Mouse (Mus musculus): Measurements from ENCODE around the gene Olfr643. TPM values are rescaled to one million over a fixed set of nuclear protein-coding genes. Genes with fewer than 3 reads are reported as not detected.

The Olfr643 gene
- polyA plus RNA-seq, 1 experiment from 2014 or later: not detected

DNA sequence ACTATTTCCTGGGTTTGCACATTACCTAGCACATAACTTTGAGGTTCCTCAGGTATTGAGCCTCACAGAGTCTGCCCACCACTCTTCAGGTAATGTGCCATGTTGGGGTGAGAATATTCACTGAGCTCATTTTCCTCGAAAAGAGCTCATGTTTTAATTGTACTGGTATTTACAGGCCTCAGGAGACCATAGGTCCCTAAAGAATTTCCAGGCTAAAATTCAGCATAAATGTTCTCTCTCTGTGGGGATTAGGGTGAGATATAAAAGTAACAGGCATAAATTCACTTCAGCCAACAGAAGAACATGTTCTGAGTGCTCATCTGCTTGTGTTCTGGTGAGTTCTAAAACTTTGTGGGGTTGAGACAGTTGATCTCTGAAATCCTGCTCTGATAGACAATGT is 102.1 kb downstream of the Olfr643 start, which contains the start of gene Olfr641:
TSS of gene Olfr641 (plus strand) at position 301 of the 400 bp plus-strand sequence.
- Histone ChIP-seq H3K36me3 (ENCODE audit: control insufficient read depth, insufficient read depth, low read length) (no peaks in the 10 kb centered on the region), H3K27ac (ENCODE audit: low read depth, low read length) (no peak within 1 kb of the TSS), H3K9me3 (replicated peaks; ENCODE audit: control insufficient read depth, low read length) (no peaks in the 10 kb centered on the region), H3K4me3 (ENCODE audit: low read depth, low read length) (no peak within 1 kb of the TSS), H3K4me2 (ENCODE audit: low read length) (no peak within 1 kb of the TSS), H3K9ac (ENCODE audit: low read length) (no peak within 1 kb of the TSS), H3K4me1 (ENCODE audit: control insufficient read depth, insufficient read depth, low read length) (no peaks in the 10 kb centered on the region), H3K27me3 (replicated peaks; ENCODE audit: control insufficient read depth, insufficient read depth, low read length) (no peaks in the 10 kb centered on the region)
- no peak for DNase-seq (ENCODE audit: low spot score)
- 85% methylated on average over 1 of the region's 1 CpGs for WGBS
- no peak for ATAC-seq

DNA sequence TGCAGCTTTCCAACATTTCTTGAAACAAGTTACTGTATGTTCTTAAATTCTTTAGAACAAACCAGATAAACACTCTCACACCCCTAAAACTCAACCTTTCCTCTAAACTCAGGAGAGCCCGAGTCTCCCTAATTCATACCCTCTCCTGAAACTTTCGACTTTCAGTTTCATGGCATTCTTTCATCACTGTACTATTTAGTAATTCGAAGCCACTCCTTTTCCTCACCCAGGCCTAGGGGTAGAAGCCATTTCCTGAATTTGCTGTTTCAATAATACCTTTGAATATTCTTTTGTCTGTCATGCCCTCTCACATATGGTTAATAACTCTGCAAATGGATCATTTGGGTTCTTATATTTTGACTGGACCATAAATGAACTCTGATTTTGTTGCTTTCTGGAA is 110.2 kb downstream of the Olfr643 start:
- 78% methylated on average over 3 of the region's 3 CpGs for WGBS
- H3K4me1 ChIP-seq (ENCODE audit: control insufficient read depth, insufficient read depth, low read length): no peaks in the 10 kb centered on the region
- H3K4me2 ChIP-seq (ENCODE audit: low read length): no peak overlapping the region
- no peaks in the 10 kb centered on the region for H3K9me3 ChIP-seq (replicated peaks; ENCODE audit: control insufficient read depth, low read length)
- no peaks in the 10 kb centered on the region for H3K27me3 ChIP-seq (replicated peaks; ENCODE audit: control insufficient read depth, insufficient read depth, low read length)
- H3K27ac ChIP-seq (ENCODE audit: low read depth, low read length): no peak overlapping the region
- DNase-seq (ENCODE audit: low spot score) (no peak), ATAC-seq (no peak)
- H3K36me3 ChIP-seq (ENCODE audit: control insufficient read depth, insufficient read depth, low read length): no peaks in the 10 kb centered on the region
- H3K4me3 ChIP-seq (ENCODE audit: low read depth, low read length): no peak overlapping the region
- no peak overlapping the region for H3K9ac ChIP-seq (ENCODE audit: low read length)

DNA sequence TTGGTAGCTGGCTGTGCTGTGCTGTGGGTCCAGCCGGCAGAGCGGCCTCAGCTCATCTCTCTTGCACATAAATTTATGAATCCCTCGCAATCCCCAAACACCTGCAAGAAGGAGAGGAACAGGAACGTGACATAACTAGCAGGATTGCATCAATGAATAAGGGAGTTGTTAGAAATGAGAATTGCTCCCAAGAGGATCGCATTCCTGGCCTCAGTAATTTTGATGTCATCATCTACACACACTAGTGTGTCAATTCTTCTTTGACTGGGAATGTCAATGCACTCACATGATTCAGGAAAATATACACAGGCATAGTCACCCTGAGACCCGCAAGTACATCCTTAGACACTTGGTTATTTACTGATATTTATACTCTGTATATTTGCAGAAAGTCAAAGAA is 111.7 kb downstream of the Olfr643 start, which contains the start of gene Olfr640:
TSS of gene Olfr640 (minus strand) at position 101 of the 400 bp plus-strand sequence.
- H3K27me3 ChIP-seq (replicated peaks; ENCODE audit: control insufficient read depth, insufficient read depth, low read length): no peaks in the 10 kb centered on the region
- H3K9me3 ChIP-seq (replicated peaks; ENCODE audit: control insufficient read depth, low read length): no peaks in the 10 kb centered on the region
- H3K4me3 ChIP-seq (ENCODE audit: low read depth, low read length): no peak within 1 kb of the TSS
- no peak for DNase-seq (ENCODE audit: low spot score)
- no peak within 1 kb of the TSS for H3K9ac ChIP-seq (ENCODE audit: low read length)
- 86% methylated on average over 6 of the region's 6 CpGs for whole genome bisulfite sequencing
- no peaks in the 10 kb centered on the region for H3K36me3 ChIP-seq (ENCODE audit: control insufficient read depth, insufficient read depth, low read length)
- no peak within 1 kb of the TSS for H3K27ac ChIP-seq (ENCODE audit: low read depth, low read length)
- ATAC-seq: no peak
- no peaks in the 10 kb centered on the region for H3K4me1 ChIP-seq (ENCODE audit: control insufficient read depth, insufficient read depth, low read length)
- H3K4me2 ChIP-seq (ENCODE audit: low read length): no peak within 1 kb of the TSS

DNA sequence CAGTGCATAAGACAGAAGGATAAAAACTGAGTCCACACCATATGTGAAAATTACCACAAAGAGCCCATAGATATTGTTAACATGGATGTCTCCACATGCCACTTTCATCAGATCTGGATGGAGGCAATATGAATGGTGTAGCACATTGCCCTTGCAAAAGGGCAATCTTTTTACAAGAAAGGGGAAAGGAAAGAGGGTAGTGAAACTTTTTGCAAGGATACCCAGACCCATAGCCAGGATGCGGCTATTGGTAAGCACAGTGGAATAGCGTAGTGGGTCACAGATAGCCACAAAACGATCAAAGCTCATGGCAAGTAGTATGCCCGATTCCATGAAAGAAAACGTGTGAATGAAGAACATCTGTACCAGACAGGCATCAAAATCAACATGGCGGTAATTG is 115.6 kb downstream of the Olfr643 start:
- Histone ChIP-seq H3K4me1 (ENCODE audit: control insufficient read depth, insufficient read depth, low read length) (no peaks in the 10 kb centered on the region), H3K9ac (ENCODE audit: low read length) (no peak overlapping the region), H3K27me3 (replicated peaks; ENCODE audit: control insufficient read depth, insufficient read depth, low read length) (no peaks in the 10 kb centered on the region), H3K9me3 (replicated peaks; ENCODE audit: control insufficient read depth, low read length) (no peaks in the 10 kb centered on the region), H3K36me3 (ENCODE audit: control insufficient read depth, insufficient read depth, low read length) (no peaks in the 10 kb centered on the region), H3K4me3 (ENCODE audit: low read depth, low read length) (no peak overlapping the region), H3K27ac (ENCODE audit: low read depth, low read length) (no peak overlapping the region), H3K4me2 (ENCODE audit: low read length) (no peak overlapping the region)
- 90% methylated on average over 6 of the region's 6 CpGs for WGBS
- ATAC-seq (no peak), DNase-seq (ENCODE audit: low spot score) (no peak)

DNA sequence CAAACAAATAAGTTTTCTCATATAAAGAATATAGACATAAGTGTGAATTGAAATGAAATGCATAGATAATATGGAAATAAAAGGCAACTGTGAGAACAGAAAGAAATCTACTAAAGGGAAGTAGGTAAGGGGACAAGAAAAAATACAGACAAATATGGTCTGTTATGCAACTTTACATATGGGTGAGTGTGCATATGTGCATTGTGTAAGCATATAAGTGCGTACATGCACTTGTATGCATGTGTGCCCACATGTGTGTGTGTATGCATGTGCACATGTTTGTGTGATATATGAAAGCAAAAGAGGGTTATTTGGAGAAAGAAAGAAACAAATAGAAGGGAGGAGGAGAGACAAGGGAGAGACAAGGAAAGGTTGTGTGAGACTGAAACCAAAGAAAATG is 118.3 kb downstream of the Olfr643 start:
- 83% methylated on average over 1 of the region's 1 CpGs for WGBS
- ATAC-seq: no peak
- no peak overlapping the region for H3K4me2 ChIP-seq (ENCODE audit: low read length)

DNA sequence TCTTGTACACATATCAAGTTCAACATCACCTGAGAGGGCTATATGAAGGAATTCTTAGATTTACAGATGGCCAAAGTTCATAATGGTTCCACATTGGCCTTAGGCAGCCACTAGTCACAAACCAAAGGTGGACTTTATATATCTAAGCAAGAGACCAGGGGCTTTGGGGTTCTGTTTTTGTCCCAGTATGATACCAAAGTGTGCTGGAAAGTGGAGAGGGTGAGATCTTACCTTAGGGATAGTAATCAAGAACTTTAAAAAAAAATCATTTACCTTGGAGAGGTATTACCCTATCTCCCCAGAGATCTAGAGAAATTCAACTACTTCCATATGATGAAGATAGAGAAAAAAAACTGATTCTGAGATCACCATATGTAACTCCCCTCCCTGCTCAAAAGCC is 120.0 kb downstream of the Olfr643 start, which contains the start of gene Olfr639:
TSS of gene Olfr639 (minus strand) at position 101 of the 400 bp plus-strand sequence.
- Histone ChIP-seq H3K4me3 (ENCODE audit: low read depth, low read length) (no peak within 1 kb of the TSS), H3K4me1 (ENCODE audit: control insufficient read depth, insufficient read depth, low read length) (no peaks in the 10 kb centered on the region), H3K36me3 (ENCODE audit: control insufficient read depth, insufficient read depth, low read length) (no peaks in the 10 kb centered on the region), H3K27ac (ENCODE audit: low read depth, low read length) (no peak within 1 kb of the TSS), H3K4me2 (ENCODE audit: low read length) (no peak within 1 kb of the TSS), H3K9me3 (replicated peaks; ENCODE audit: control insufficient read depth, low read length) (no peaks in the 10 kb centered on the region), H3K27me3 (replicated peaks; ENCODE audit: control insufficient read depth, insufficient read depth, low read length) (no peaks in the 10 kb centered on the region), H3K9ac (ENCODE audit: low read length) (no peak within 1 kb of the TSS)
- DNase-seq (ENCODE audit: low spot score) (no peak), ATAC-seq (no peak)

More for the DNA sequence above, 118.3 kb downstream of the Olfr643 start:
- Histone ChIP-seq H3K4me3 (ENCODE audit: low read depth, low read length) (no peak overlapping the region), H3K27ac (ENCODE audit: low read depth, low read length) (no peak overlapping the region), H3K27me3 (replicated peaks; ENCODE audit: control insufficient read depth, insufficient read depth, low read length) (no peaks in the 10 kb centered on the region), H3K9ac (ENCODE audit: low read length) (no peak overlapping the region), H3K4me1 (ENCODE audit: control insufficient read depth, insufficient read depth, low read length) (no peaks in the 10 kb centered on the region), H3K9me3 (replicated peaks; ENCODE audit: control insufficient read depth, low read length) (no peaks in the 10 kb centered on the region), H3K36me3 (ENCODE audit: control insufficient read depth, insufficient read depth, low read length) (no peaks in the 10 kb centered on the region)
- no peak for DNase-seq (ENCODE audit: low spot score)

DNA sequence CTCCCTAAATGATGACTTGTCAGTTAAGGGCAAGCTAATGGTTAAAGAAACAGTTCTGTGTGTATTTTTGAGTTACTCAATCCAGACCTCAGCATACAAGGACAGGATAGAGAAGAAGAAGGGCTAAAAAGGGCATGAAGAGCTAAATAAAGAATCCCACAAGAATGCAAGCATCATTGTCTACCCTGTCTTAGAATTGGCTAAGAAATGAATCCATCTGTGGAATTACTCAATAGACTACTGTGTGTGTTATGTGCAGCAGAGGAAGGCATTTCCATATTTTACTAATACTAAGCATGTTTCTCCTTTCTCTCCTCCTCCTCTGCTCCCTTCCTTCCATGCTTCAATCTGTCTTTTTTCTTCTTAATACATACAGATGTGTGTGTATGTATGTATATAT is 138.1 kb downstream of the Olfr643 start:
- Histone ChIP-seq H3K27ac (ENCODE audit: low read depth, low read length) (no peak overlapping the region), H3K4me2 (ENCODE audit: low read length) (no peak overlapping the region), H3K36me3 (ENCODE audit: control insufficient read depth, insufficient read depth, low read length) (no peaks in the 10 kb centered on the region), H3K4me1 (ENCODE audit: control insufficient read depth, insufficient read depth, low read length) (no peaks in the 10 kb centered on the region), H3K27me3 (replicated peaks; ENCODE audit: control insufficient read depth, insufficient read depth, low read length) (no peaks in the 10 kb centered on the region), H3K4me3 (ENCODE audit: low read depth, low read length) (no peak overlapping the region), H3K9ac (ENCODE audit: low read length) (no peak overlapping the region), H3K9me3 (replicated peaks; ENCODE audit: control insufficient read depth, low read length) (no peaks in the 10 kb centered on the region)
- ATAC-seq: no peak
- DNase-seq (ENCODE audit: low spot score): no peak

DNA sequence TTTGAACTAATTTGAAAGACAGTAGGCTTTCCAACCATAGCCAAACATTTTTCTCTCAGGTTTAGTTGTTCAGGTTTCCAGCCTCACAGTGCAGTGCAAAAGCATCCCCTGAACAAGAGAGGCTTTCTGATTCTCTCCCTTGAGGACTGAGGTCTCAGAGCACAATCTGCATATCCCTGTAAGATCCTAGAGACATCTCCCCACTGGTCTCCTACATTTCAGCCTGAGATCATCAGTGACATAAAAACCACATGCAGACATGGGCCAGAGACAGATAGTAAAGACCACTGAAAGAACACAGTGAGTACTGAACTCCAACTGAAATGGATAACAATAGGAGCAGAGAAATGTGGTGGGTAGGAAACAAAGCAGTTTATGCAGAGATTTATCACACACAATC is 138.8 kb downstream of the Olfr643 start, which contains the start of gene Olfr638:
TSS of gene Olfr638 (plus strand) at position 301 of the 400 bp plus-strand sequence.
- Histone ChIP-seq H3K9me3 (replicated peaks; ENCODE audit: control insufficient read depth, low read length) (no peaks in the 10 kb centered on the region), H3K4me2 (ENCODE audit: low read length) (no peak within 1 kb of the TSS), H3K4me1 (ENCODE audit: control insufficient read depth, insufficient read depth, low read length) (no peaks in the 10 kb centered on the region), H3K27me3 (replicated peaks; ENCODE audit: control insufficient read depth, insufficient read depth, low read length) (no peaks in the 10 kb centered on the region), H3K4me3 (ENCODE audit: low read depth, low read length) (no peak within 1 kb of the TSS), H3K9ac (ENCODE audit: low read length) (no peak within 1 kb of the TSS), H3K27ac (ENCODE audit: low read depth, low read length) (no peak within 1 kb of the TSS), H3K36me3 (ENCODE audit: control insufficient read depth, insufficient read depth, low read length) (no peaks in the 10 kb centered on the region)
- DNase-seq (ENCODE audit: low spot score) (no peak), ATAC-seq (no peak)

DNA sequence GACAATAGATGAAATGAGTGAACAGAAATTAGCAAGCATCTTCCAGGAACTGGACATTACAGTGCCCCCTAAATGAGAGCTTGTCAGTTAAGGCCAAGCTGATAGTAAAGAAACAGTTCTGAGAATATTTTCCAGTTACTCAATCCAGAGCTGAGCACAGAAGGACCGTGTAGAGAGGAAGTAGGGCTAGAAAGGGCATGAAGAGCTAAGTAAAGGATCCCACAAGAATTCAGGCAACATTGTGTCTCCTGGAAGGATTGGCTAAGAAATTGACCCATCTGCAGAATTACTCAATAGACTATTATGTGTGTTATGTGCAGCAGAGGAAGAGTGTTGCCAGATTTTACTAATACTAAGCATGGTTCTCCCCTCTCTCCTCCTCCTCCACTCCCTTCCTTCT is 165.4 kb downstream of the Olfr643 start:
- 74% methylated on average over 1 of the region's 1 CpGs for WGBS
- ATAC-seq (no peak), DNase-seq (ENCODE audit: low spot score) (no peak)
- Histone ChIP-seq H3K4me3 (ENCODE audit: low read depth, low read length) (no peak overlapping the region), H3K27me3 (replicated peaks; ENCODE audit: control insufficient read depth, insufficient read depth, low read length) (no peaks in the 10 kb centered on the region), H3K4me1 (ENCODE audit: control insufficient read depth, insufficient read depth, low read length) (no peaks in the 10 kb centered on the region), H3K9ac (ENCODE audit: low read length) (no peak overlapping the region), H3K27ac (ENCODE audit: low read depth, low read length) (no peak overlapping the region), H3K4me2 (ENCODE audit: low read length) (no peak overlapping the region), H3K9me3 (replicated peaks; ENCODE audit: control insufficient read depth, low read length) (no peaks in the 10 kb centered on the region), H3K36me3 (ENCODE audit: control insufficient read depth, insufficient read depth, low read length) (no peaks in the 10 kb centered on the region)

Data from forebrain, embryonic 14.5 days (tissue).